Mouse (Mus musculus): ENCODE measurements around the gene Fxr2.
A peak's percentile ranks its signal among the peaks of the same experiment; 100 is the strongest.
"Not testable (repeated sequence)": the region's sequence is repeated elsewhere in the genome, so short reads cannot be mapped to it uniquely, and the experiment has no call there.

The Fxr2 gene

DNA sequence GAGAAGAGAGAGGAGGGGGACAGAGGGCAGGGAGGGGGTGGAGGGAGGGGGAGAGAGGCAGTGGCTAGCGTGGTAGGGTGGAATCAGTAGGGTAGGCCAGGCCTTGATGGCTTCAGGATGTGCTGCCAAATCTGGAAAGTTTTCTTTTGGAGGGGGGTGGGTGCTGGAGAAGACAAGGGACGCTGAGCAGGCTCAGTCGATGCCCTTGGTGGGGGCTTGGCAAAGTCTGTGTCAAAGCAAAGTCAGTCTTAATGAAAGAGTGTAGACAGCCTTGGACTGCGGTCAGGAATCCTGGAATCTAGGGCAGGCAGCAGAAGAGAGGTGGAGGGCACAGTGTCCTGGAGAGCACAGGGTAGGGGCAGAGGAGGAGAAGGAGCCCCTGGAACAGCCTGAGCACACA, 21.9 kb upstream of the Fxr2 start:
- no peak for DNase-seq (ENCODE audit: low spot score)

DNA sequence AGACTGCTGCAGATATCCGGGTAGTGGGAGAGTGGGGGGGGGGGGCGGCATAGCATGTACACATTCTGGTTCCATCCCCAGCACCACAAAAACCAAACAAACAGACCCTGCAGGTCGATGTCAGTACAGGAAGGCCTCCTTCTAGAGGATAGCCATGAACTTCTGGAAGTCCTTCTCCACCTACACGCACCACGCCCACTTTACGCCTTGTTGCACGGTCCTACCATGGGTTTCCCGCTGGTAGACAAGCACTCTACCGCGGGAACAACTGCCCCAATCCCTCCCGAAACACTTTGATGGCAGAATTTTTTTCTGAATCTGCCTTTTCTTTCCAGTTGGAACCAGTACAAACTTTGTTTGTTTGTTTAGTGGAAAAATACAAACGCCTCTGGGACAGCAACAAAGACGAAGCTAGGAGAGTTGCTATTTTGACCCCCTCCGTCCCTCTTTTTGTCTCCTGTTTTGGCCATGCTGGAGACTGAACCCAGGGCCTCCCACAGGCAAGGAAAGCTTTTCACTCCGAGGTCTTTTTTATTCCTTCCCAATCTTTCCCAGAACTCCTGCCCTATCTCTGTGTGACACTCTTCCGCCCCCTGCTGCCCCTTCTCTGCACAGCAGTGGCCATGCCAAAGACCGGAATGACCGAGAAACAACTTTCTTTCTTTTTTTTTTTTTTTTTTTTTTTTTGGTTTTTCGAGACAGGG, 19.1 kb upstream of the Fxr2 start:
- DNase-seq (ENCODE audit: low spot score), result peak; percentile 63

DNA sequence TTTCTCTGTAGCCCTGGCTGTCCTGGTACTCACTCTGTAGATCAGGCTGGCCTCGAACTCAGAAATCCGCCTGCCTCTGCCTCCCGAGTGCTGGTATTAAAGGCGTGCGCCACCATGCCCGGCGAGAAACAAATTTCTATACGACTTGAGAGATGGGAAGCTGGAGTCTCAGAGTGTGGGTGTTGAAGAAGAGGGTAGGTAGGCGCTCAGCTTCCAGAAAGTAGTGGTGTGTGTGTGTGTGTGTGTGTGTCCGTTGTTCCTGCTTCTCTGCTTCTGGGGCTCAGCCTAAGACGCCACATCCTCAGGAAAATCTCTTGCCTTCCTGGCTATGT, 18.6 kb upstream of the Fxr2 start:
- not testable (repeated sequence) for DNase-seq (ENCODE audit: low spot score)

DNA sequence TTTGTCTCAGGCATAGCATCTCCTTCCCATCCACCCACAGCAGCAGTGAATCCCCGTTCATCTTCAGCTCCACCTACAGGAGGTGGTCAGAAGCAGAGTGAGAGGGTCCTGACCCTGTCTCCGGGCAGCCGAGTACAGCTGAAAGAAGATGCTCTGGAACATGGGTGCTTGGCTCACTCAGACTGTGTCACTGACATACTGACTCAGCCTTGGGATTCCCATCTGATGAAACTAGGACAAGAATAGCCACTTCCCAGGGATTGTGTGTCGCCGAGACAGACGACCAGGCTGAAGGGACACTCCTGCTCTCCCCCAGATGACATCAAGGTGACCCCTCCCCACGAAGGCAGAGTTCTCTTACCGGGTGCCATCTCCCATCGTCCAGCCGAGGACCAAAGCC, 16.0 kb upstream of the Fxr2 start:
- no peak for DNase-seq (ENCODE audit: low spot score)

DNA sequence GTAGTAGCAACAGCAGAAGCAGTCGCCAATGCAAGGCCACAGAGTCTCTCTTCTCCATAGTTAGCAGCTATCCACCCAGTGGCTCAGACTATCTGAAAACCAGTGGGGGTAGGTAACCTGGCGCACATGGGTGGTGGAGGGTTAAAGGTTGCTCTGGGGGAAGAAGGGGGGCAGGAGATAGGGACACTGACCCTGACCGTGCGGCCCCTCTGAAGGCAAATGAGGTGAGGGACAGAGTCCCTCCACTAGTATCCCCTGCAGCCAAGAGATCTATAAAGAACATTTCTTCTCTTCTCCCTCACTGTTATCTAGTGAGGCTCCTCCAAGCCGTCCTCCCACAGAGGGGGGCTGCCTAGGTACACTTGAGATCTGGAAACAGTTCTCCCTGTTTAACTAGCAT, 15.0 kb upstream of the Fxr2 start, which contains the start of gene Shbg:
Shbg (minus strand) TSS at position 101 of the 400 bp plus-strand sequence.
- no peak for DNase-seq (ENCODE audit: low spot score)

DNA sequence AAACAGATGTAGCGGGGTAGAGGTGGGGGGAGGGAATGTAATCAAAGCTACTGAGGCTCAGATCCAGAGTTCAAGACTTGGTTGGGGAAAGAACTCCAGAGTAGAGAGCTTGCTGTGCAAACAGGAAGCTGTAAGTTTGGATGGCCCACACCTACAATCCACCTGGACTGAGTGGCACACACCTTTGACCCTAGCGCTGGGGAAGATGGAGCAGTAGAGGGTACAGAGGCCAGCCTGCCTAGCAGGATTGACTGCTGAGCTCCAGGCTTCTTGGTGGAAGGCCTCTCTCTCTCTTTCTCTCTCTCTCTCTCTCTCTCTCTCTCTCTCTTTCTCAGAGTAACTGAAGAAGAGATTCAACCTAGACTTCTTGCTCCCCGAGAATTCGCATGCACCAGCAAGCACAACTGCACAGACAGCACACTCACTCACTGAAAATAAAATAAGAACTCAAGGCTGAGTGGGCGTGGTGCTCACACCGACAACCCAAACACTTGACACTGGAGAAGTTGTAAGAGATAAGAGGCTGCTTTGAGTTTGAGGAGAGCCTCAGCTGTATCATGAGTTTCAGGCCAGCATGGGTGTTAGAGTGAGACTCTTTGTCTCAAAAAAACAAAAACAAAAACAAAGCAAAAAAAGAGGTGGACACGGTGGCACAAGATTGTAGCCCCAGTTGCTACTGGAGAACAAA, 12.3 kb upstream of the Fxr2 start:
- no peak for DNase-seq (ENCODE audit: low spot score)

DNA sequence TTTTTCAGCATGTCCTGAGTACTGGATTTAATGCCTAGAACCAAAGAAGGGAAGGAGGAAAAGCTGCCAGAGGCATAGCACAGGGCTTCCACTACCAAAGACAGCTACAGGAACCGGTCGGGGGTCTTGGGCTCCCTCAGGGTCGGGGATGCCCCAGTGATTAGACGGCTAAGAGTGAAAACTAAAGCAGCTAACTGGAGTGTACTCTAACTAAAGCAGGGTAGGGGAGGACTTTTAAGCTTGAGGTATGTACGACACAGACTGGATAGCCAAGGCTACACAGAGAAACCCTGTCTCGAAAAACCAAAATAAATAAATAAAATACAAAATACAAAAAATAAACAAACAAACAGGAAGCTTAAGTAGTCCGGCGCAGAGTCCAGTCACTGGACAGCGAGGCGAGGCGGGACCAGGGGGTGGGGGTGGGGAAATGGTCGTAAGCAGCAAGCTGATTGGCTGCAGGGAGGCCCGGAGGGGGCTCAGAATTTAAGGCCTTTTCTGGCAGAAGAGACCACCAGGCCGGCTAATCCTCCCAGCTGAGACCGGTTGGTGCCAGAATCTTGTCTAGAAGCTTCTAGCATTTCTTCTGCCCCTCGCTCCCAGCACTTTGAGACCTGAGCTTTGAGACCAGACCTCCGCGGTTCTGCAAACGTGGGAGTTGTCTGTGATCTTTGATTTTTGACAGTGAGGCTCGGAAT, 11.1 kb upstream of the Fxr2 start, which contains the start of gene Sat2:
Sat2 (plus strand) TSS at position 454 of the 698 bp plus-strand sequence.
- no peak for DNase-seq (ENCODE audit: low spot score)

DNA sequence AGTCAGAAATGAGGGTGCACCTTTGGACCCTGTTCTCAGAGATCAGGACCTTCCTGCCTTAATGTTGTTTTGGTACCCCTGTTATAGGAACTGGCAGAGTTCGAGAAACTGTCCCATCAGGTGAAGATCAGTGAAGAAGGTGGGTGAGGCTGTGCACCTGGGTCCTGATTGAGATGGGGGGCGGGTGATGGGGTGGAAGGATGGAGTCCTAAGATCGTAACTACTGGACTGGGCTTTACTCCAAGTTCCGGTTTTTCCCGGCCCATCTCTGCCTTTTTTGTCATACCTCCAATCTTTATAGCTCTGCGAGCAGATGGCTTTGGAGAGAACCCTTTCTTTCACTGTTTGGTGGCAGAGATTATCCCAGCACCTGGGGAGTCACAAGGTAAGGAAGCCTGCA, 10.4 kb upstream of the Fxr2 start:
- no peak for DNase-seq (ENCODE audit: low spot score)

DNA sequence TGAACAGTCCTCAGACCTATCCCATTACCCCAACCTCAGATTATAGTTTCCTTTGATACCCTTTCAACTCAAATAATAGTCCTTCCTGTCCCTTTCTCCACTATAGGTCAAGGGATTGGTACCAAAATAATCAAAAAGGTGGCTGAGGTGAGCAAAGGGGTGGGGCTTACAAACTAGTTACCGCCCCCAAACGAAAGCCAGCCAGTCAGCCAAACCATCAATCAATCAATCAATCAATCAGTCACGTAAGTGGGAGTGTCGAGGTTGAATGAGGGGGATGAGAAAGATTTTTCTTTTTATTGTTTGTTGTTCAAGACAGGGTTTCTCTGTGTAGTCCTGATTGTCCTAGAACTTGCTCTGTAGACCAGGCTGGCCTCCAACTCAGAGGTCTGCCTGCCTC, 9.8 kb upstream of the Fxr2 start:
- no peak for DNase-seq (ENCODE audit: low spot score)

DNA sequence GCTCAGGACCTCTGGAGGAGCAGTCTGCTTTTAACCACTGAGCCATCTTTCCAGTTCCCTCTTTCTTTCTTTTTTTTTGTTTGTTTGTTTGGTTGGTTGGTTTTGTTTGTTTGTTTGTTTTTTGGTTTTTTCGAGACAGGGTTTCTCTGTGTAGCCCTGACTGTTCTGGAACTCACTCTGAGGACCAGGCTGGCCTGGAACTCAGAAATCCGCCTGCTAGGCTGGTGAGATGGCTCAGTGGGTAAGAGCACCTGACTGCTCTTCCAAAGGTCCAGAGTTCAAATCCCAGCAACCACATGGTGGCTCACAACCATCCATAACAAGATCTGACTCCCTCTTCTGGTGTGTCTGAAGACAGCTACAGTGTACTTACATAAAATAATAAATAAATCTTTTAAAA, 8.5 kb upstream of the Fxr2 start:
- not testable (repeated sequence) for DNase-seq (ENCODE audit: low spot score)

DNA sequence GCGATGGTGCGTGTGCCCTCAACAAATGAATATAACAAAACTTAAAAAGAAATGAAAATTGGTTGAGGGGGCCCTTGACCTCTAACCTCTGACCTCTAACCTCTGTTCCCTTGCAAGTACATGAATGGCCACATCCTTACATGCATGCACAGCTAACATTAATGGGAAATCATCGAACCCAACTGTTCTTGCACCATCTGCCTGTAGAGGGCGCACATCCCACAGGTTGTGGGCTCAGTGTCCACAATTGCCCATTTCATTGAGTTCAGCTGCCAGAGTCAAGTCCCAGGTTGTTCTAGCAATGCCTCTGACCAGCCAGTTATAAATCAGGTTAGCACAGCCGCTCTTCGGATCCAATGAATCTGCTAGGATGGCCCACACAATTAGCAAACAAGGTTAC, 4.5 kb upstream of the Fxr2 start:
- DNase-seq (ENCODE audit: low spot score), result no peak

DNA sequence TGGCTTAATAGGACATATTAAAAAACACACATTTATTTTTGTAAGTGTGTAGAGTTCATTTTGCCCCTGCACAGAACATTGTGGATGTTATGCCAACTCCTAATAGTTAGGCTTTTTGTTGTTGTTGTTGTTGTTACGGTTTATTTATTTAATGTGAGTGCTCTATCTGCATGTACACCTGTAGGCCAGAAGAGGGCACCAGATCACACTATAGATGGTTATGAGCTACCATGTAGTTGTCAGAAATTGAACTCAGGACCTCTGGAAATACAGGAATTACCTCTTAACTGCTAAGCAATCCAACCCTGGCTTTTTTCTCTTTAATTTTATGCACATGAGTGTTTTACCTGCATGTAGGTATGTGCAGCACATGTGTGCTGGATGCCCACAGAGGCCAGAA, 3.0 kb upstream of the Fxr2 start:
- DNase-seq (ENCODE audit: low spot score), result no peak

DNA sequence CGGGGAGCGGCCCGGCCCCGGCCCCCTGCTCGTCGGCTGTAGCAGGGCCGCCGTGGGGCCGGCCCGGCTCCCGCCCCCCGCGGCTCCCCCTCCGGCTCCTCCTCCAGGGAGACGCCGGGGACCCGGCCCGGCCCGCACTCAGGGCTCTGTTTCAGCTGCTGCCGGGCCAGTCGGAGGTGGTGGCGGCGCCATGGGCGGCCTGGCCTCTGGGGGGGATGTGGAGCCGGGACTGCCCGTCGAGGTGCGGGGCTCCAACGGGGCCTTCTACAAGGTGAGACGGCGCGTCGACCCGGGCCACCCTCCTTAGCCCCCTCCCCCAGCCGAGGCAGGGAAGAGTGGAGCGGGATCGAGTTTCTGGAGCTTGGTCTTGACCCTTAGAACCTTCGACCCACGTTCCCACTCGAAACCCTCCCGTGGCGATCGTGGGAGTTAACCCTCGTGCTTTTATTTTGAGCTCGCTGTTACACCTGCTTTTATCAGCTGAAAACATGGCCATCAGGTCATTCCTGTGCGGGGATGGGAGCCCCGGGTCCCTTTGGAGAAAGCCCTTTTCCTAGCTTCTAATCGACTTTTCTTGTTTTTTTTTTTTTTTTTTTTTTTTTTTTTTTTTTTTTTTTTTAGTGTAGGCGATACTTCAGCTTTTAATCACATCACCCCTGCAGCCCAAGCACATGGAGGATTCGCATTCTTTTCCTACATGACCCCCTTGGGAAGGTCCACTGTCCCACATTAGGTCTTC, 507 bp downstream of the Fxr2 start:
- no peak for DNase-seq (ENCODE audit: low spot score)

DNA sequence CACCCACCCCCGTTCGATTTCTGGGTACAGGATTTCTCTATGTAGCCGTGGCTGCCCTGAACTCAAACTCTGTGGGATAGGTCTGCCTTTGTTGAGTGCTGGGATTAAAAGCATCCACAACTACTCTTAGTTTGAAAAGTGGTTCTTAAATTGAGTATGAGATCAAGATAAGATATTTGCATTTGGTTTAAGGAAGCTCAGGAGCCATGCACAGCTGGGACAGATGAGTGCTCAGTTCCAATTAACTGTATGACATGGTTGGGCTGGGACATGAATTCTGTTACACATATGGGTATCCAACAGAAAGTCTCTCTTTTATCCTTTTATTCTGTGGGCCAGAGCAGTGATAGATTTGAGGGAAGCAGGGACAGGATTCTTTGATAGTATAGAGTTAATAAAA, 2.7 kb downstream of the Fxr2 start:
- no peak for DNase-seq (ENCODE audit: low spot score)

DNA sequence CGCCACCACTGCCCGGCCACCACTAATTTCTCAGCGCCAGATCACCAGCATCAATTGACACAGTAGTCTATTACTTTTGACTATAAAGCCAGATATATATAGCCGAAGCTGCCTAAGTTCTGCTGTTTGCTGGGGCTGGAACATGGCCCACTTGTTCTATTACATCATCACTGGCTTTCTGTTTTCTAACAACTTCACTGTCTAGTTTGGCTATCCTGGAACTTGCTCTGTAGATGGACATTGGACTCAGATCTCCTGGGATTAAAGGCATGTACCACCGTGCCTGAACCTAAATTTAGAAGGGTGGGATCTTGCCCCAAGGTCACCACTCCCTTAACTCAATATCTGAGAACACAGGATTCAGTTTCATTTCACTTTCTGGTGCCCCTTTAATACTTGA, 13.1 kb downstream of the Fxr2 start:
- DNase-seq (ENCODE audit: low spot score), result no peak

DNA sequence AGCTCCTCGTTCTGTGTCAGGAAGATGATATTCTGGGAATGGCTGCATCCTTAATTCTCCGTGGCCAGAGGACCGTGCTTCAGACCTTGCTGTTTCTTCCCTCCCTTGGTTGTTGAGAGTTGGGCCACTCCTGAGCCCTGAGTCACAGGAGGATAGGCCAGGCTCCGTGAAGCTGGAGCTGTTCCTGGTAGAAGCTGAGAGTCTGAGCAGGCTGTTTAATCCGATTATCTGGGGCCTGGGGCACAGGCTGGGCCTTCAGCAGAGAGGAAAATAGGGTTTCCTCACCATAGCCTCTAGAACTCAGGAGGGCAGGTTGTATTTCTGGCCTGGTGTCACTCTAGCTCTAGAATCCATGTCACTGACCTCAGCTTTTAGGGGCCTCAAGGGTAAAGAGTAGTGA, 20.6 kb downstream of the Fxr2 start:
- DNase-seq (ENCODE audit: low spot score), result no peak

DNA sequence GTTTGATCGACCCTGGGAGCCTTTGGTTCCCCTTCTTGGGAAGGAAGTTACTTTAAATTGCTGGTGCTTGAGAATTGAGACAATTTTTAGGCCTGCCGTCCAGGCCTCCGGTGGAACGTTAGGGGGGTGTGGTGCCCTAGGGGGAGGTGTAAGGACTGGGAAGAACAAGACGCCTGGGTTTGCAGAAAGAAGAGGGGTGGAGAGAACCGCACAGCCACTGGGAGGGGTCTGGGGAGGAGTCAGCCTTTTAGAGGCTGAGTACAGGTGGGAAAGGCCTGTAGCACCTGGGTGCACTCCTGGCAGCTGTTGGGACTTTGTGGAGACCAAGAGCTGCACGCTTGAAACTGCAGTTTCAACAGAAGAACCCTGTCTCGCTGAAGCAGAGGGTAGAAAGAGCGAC, 22.0 kb downstream of the Fxr2 start:
- DNase-seq (ENCODE audit: low spot score), result no peak

DNA sequence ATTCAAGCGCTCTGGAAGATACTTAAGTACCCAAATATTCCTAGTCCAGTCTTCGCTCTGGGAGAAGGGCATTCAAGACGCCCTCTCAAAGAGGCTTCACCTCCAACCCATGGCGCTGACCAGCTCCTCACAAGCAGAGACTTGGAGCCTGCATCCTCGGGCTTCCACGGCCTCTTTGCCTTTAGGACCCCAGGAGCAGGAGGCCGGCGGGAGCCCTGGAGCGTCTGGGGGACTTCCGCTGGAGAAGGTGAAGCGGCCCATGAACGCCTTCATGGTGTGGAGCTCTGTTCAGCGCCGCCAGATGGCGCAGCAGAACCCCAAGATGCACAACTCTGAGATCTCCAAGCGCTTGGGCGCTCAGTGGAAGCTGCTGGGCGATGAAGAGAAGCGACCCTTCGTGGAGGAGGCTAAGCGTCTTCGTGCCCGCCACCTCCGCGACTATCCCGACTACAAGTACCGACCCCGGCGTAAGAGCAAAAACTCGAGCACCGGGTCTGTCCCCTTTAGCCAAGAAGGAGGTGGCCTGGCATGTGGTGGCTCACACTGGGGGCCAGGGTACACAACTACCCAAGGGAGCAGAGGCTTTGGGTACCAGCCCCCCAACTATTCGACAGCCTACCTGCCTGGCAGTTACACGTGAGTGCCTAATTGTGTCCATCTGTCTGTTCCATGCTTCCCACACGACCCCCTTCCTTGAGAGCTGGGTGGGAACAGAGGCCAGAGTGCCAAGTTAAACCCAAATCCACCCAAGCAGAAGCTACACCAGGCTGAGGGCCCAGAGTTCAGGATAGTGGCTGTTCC, 22.7 kb downstream of the Fxr2 start, which contains the start of gene Sox15:
Sox15 (plus strand) TSS at position 51 of the 801 bp plus-strand sequence.
- no peak for DNase-seq (ENCODE audit: low spot score)

DNA sequence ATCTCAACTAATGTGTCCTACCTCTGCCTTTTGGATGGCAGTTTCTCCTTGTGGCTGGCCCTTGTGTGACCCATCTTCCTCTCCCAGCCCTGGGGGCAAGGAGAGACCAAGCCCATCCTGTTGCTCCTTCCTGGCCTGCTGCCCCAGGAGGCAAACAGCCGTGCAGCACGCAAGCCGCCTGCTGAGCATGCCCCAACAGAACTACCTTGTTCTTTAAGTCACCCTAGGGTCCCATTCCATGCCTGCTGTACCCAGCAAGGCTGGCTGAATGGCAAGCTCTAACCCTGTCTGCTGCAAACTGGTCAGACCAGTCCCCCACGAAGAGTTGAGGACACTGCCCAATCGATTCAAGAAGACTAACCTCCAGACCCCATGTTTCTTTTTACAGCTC, 23.3 kb downstream of the Fxr2 start:
- no peak for DNase-seq (ENCODE audit: low spot score)

DNA sequence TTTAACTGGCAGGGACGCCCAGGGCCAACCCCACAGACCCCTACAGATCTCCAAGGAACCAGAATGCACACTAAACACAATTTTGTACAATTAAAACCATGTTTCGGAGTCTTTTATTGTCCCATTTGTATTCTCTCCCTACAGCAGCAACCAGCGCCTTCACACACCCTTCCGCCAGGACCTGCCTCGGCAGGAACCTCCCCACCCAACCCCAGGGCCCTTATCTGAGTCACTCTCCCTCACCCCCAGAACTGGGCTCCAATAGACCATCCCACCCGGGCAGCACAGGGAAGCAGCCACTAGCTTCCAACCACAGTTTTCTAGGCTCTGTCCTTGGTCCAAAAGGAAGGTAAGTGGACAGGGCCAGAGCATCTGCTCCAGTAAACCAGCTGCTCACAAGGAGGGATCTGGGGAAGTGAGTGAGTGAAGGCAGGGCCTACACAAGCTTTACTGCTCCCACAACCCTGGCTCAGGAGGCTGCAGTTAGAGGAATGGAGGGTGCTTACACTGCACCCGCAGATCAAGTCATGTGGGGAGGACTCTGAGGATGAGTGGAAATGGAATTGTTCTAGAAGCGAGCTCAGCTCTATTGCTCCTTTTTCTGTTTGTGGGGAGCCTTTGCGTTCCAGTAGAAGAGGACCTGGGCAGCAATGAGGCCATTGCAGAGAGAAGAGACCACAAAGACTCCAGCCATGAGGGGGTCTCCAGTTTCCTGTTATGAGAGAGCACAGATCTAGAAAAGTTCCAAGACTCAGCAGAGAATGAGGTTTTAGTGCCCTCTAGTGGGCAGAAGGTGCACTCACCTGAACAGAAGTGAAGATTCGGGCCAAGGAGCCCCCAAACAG, 24.0 kb downstream of the Fxr2 start:
- DNase-seq (ENCODE audit: low spot score), result no peak

DNA sequence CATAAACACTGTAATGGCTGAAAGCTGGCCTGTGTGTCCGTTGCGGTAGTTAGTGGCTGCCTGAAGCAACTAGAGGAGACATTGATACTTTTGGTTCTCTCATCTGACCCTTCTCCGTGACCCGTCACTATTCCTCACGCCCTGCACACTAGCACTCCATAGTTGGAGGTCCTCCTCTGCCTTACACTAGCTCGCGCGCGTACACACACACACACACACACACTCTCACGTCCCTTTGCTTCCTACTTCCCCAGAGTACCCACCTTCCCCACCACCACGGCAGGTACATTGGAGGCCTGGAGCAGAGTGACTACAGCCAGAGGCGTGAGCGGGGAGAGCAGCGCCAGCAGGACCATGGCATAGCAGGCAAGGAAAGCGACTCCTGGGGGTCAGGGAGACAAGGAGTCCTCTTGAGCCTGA, 24.7 kb downstream of the Fxr2 start:
- DNase-seq (ENCODE audit: low spot score), result no peak

Data from urinary bladder, postnatal 10 days (tissue).